Mouse (Mus musculus) myocyte (in vitro differentiated cells): ENCODE results near the gene Ugt1a6b.
"Not testable (repeated sequence)": the region's sequence is repeated elsewhere in the genome, so short reads cannot be mapped to it uniquely, and the experiment has no call there.

Experiments
- CEBPB ChIP-seq: IDR thresholded peaks from 2 replicates; pipeline ENCODE4 v1.6.1; 2011; ENCODE audit warnings: mild to moderate bottlenecking, moderate library complexity; ENCODE audit not compliant: poor library complexity, insufficient read depth, severe bottlenecking
- E2F4 ChIP-seq: IDR thresholded peaks from one replicate; pipeline ENCODE4 v1.6.1; 2011; ENCODE audit warnings: mild to moderate bottlenecking, control low read depth, moderate library complexity; ENCODE audit not compliant: insufficient read depth
- MAX ChIP-seq: IDR thresholded peaks from one replicate; pipeline ENCODE4 v1.6.1; 2011; ENCODE audit warnings: low read depth, mild to moderate bottlenecking, control low read depth
- MYOD1 ChIP-seq, 3 experiments: IDR thresholded peaks; one replicate each; pipeline ENCODE4 v1.6.1; 2011; ENCODE audit warnings: control low read depth in 2 of 3, low read depth in 2 of 3, mild to moderate bottlenecking in 2 of 3, moderate library complexity in 1 of 3; ENCODE audit not compliant: insufficient read length in 2 of 3, control insufficient read depth in 1 of 3
- MYOG ChIP-seq, 3 experiments: IDR thresholded peaks; one replicate each; pipeline ENCODE4 v1.6.1; 2011; ENCODE audit warnings: control low read depth in 2 of 3, low read depth in 2 of 3, mild to moderate bottlenecking in 2 of 3; ENCODE audit not compliant: insufficient read length in 2 of 3, control insufficient read depth in 1 of 3, insufficient read depth in 1 of 3
- POLR2A ChIP-seq: IDR thresholded peaks from one replicate; pipeline ENCODE4 v1.6.1; 2011; ENCODE audit warnings: low read depth, mild to moderate bottlenecking, control low read depth, moderate library complexity; ENCODE audit not compliant: insufficient read length
- POLR2AphosphoS2 ChIP-seq: IDR thresholded peaks from one replicate; pipeline ENCODE4 v1.6.1; 2011; ENCODE audit warnings: low read depth, control low read depth; ENCODE audit not compliant: insufficient read length
- USF1 ChIP-seq: IDR thresholded peaks from one replicate; pipeline ENCODE4 v1.6.1; 2011; ENCODE audit warnings: low read depth, mild to moderate bottlenecking, control low read depth, moderate library complexity

- TF ChIP-seq MYOD1 (IDR thresholded peaks at IDR 0.05; ENCODE audit: control insufficient read depth in 1 of 3, insufficient read length in 2 of 3, low read depth in 2 of 3); POLR2AphosphoS2; POLR2A; MAX; E2F4; USF1; MYOG (IDR thresholded peaks at IDR 0.05; ENCODE audit: control insufficient read depth in 1 of 3, insufficient read depth in 1 of 3, insufficient read length in 2 of 3, low read depth in 2 of 3); CEBPB: not testable (repeated sequence)
Observed at GRCm38 (mm10) chr1:88135229-88135904, 32.3 kb downstream of the Ugt1a6b start.
